Mouse (Mus musculus): Measurements from ENCODE around the gene Tubd1. TPM values are rescaled to one million over a fixed set of nuclear protein-coding genes. Genes with fewer than 3 reads are reported as not detected.

Tubd1 gene
- polyA plus RNA-seq, 1 experiment from 2014 or later, result 13.2 TPM

DNA sequence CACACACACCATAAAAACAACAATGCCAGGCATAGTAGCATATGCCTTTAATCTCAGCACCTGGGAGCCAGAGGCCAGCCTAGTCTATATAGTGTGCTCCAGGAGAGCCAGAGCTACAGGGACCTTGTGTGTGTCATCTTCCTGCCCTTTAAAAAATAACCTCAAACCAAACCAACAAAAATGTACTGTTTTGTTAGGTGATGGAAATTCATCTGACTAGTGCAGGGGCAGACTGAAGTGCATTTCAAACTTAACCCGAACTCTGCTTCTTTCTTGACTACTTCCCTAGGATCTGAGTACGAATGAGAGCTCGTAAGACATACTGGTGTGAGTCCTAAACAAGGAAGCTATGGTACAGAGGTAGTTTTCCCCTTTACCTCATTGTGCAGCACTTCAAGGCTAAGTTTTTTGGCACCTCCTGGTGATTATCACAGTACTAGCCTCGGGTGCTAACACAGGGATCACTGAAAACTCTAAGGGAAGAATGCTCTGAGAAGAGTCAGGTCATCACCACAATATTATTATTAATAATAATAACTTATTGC, 46.6 kb downstream of the Tubd1 start:
- Histone ChIP-seq H3K4me2 (ENCODE audit: low read depth) (no peak overlapping the region), H3K27me3 (ENCODE audit: control insufficient read depth, insufficient read depth, low read length) (no peaks in the 10 kb centered on the region), H3K27ac (ENCODE audit: low read depth, low read length) (no peak overlapping the region), H3K9me3 (ENCODE audit: control insufficient read depth, low read length) (no peaks in the 10 kb centered on the region), H3K9ac (ENCODE audit: low read length) (no peak overlapping the region), H3K36me3 (ENCODE audit: control insufficient read depth, insufficient read depth, low read length) (no peaks in the 10 kb centered on the region), H3K4me3 (ENCODE audit: low read depth, low read length) (no peak overlapping the region), H3K4me1 (ENCODE audit: control insufficient read depth, insufficient read depth, low read length) (peaks cover 2% of the 10 kb centered on the region; the same call in 1 of the 2 replicates)
- WGBS, result 92% methylated on average over 4 of the region's 4 CpGs
- ATAC-seq (ENCODE audit: insufficient read depth, low FRiP score, low TSS enrichment) (no peak), DNase-seq (ENCODE audit: low spot score) (no peak)

DNA sequence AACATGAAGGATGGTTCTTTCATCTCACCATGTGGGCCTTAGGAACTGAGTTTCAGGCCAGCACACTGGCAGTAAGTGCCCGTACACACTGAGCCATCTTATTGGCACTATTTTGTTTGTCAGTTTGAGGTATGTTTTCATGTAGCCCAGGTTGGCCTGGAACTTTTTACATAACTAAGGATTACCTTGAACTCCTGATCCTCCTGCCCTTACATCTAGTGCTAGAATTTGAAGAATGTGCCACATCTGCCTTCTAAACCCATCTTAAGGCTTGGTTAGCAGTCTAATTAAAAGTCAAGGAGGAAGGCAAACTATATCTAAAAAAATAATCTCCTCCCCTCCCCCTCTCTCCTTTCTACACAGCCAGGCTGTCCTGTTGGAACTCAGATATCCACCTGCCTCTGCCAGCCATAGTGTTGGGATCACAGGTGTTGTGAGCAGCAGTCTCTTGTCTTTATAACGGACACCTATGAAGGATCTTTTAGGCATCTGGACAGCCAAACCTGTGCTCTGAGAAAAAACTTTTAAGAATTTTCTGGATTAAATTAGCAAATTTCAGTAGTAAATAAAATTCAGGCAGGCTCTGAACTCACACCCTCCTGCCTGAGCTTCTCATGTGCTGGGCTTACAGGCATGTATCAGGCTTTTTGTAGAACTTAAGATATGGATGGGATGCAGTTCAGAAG, 47.3 kb downstream of the Tubd1 start:
- DNase-seq (ENCODE audit: low spot score), result no peak
- no peaks in the 10 kb centered on the region for H3K4me1 ChIP-seq (ENCODE audit: control insufficient read depth, insufficient read depth, low read length)
- no peak overlapping the region for H3K4me2 ChIP-seq (ENCODE audit: low read depth)
- no peak overlapping the region for H3K4me3 ChIP-seq (ENCODE audit: low read depth, low read length)
- no peak for ATAC-seq (ENCODE audit: insufficient read depth, low FRiP score, low TSS enrichment)
- H3K9ac ChIP-seq (ENCODE audit: low read length), result no peak overlapping the region
- no peak overlapping the region for H3K27ac ChIP-seq (ENCODE audit: low read depth, low read length)
- H3K27me3 ChIP-seq (ENCODE audit: control insufficient read depth, insufficient read depth, low read length), result no peaks in the 10 kb centered on the region
- no peaks in the 10 kb centered on the region for H3K9me3 ChIP-seq (ENCODE audit: control insufficient read depth, low read length)
- no peaks in the 10 kb centered on the region for H3K36me3 ChIP-seq (ENCODE audit: control insufficient read depth, insufficient read depth, low read length)
- 90% methylated on average over 2 of the region's 2 CpGs for WGBS

DNA sequence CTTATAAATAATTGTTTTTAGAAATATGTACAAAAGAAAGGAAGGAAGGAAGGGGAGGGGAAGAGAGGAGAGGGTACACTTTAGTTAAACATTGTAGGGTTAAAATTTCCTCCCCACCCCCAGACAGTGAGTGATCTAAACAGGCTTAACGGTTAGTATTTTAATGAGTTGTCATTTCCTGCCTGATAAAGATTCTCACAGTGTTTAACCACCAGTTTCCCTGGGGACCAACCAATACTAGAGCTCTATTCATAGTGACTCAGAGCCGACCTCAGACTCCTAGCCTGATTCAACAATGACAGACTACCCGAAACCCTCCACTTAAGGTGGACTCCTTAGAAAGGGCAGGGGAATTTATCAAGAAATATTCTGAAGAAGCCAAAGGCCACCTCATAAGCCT, 48.2 kb downstream of the Tubd1 start:
- Histone ChIP-seq H3K9ac (ENCODE audit: low read length) (no peak overlapping the region), H3K27me3 (ENCODE audit: control insufficient read depth, insufficient read depth, low read length) (no peaks in the 10 kb centered on the region), H3K9me3 (ENCODE audit: control insufficient read depth, low read length) (no peaks in the 10 kb centered on the region), H3K36me3 (ENCODE audit: control insufficient read depth, insufficient read depth, low read length) (no peaks in the 10 kb centered on the region), H3K4me1 (ENCODE audit: control insufficient read depth, insufficient read depth, low read length) (no peaks in the 10 kb centered on the region), H3K27ac (ENCODE audit: low read depth, low read length) (no peak overlapping the region), H3K4me3 (ENCODE audit: low read depth, low read length) (no peak overlapping the region), H3K4me2 (ENCODE audit: low read depth) (no peak overlapping the region)
- 43% methylated on average over 3 of the region's 3 CpGs for WGBS
- ATAC-seq (ENCODE audit: insufficient read depth, low FRiP score, low TSS enrichment) (no peak), DNase-seq (ENCODE audit: low spot score) (no peak)

DNA sequence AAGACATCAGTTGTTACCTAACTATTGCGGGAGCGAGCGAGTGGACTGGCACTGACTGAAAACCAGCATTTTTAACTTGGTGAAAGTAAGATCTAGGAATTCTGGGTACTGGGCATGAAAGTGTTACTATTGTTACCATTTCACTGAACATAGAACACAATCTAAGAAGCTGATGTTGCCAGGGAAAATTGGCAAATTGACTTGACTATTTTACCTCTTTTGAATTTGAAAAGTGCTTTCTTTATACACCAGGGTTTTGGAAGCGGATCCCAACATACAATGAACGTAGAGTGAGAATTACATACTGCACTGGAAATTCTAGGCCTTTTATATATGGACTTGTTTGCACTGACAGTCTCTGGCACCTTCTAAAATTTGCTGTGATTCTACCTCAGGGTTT, 48.7 kb downstream of the Tubd1 start:
- no peaks in the 10 kb centered on the region for H3K4me1 ChIP-seq (ENCODE audit: control insufficient read depth, insufficient read depth, low read length)
- no peak overlapping the region for H3K9ac ChIP-seq (ENCODE audit: low read length)
- H3K27ac ChIP-seq (ENCODE audit: low read depth, low read length), result no peak overlapping the region
- 96% methylated on average over 5 of the region's 5 CpGs for WGBS
- no peaks in the 10 kb centered on the region for H3K36me3 ChIP-seq (ENCODE audit: control insufficient read depth, insufficient read depth, low read length)
- DNase-seq (ENCODE audit: low spot score) (no peak), ATAC-seq (ENCODE audit: insufficient read depth, low FRiP score, low TSS enrichment) (no peak)
- H3K27me3 ChIP-seq (ENCODE audit: control insufficient read depth, insufficient read depth, low read length), result no peaks in the 10 kb centered on the region
- no peak overlapping the region for H3K4me2 ChIP-seq (ENCODE audit: low read depth)
- no peak overlapping the region for H3K4me3 ChIP-seq (ENCODE audit: low read depth, low read length)
- H3K9me3 ChIP-seq (ENCODE audit: control insufficient read depth, low read length), result no peaks in the 10 kb centered on the region

DNA sequence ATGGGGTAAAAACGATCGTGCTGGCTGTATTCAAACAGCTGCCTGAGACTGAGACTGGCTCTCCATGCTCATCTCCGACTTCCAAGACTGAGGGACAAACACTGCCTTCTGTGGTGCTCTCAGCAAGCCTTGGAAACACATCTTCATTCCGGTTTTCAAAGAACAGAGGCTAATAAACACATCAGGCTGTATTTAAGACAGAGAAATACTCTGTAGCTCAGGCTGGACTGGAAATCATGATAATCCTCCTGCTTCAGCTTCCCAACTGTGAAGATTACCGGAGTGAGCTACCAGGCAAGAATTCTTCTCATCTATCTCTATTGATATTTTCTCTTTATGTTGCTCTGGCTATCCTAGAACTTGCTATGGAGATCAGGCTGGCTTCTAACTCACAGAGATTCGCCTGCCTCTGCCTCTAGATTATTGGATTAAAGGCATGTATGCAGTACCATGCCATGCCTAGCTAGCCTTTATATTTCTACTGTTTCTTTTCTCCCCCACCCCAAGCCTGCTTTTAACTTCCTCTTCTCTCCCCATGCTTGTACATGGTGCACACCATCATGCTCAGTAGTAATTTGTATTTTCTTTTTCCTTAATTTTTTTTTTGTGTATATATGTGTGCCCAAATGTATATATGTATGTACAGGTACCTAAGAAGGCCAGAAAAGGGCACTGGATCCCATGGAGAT, 49.5 kb downstream of the Tubd1 start:
- no peaks in the 10 kb centered on the region for H3K4me1 ChIP-seq (ENCODE audit: control insufficient read depth, insufficient read depth, low read length)
- H3K4me2 ChIP-seq (ENCODE audit: low read depth), result no peak overlapping the region
- no peaks in the 10 kb centered on the region for H3K9me3 ChIP-seq (ENCODE audit: control insufficient read depth, low read length)
- ATAC-seq (ENCODE audit: insufficient read depth, low FRiP score, low TSS enrichment) (no peak), DNase-seq (ENCODE audit: low spot score) (no peak)
- no peak overlapping the region for H3K4me3 ChIP-seq (ENCODE audit: low read depth, low read length)
- H3K36me3 ChIP-seq (ENCODE audit: control insufficient read depth, insufficient read depth, low read length), result no peaks in the 10 kb centered on the region
- WGBS, result 84% methylated on average over 6 of the region's 6 CpGs
- H3K27me3 ChIP-seq (ENCODE audit: control insufficient read depth, insufficient read depth, low read length), result no peaks in the 10 kb centered on the region
- H3K9ac ChIP-seq (ENCODE audit: low read length), result no peak overlapping the region
- H3K27ac ChIP-seq (ENCODE audit: low read depth, low read length), result no peak overlapping the region

DNA sequence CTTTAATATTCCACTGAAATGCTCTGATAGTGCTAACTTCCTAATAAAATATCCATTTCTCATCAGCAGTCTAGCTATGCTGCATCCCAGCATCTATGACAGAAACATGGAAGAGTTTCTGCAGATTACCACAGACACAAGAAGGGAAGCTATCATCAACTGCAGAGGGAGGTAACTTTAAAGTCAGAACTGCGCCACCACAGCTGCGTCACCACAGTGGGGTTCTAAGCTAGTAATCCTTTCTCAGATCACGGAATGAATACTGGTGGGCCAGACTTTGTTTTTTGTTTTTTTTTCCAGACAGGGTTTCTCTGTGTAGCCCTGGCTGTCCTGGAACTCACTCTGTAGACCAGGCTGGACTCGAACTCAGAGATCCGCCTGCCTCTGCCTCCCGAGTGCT, 50.6 kb downstream of the Tubd1 start:
- Histone ChIP-seq H3K4me1 (ENCODE audit: control insufficient read depth, insufficient read depth, low read length) (no peaks in the 10 kb centered on the region), H3K27ac (ENCODE audit: low read depth, low read length) (no peak overlapping the region), H3K36me3 (ENCODE audit: control insufficient read depth, insufficient read depth, low read length) (no peaks in the 10 kb centered on the region; the same call in 1 of the 2 replicates), H3K4me3 (ENCODE audit: low read depth, low read length) (no peak overlapping the region), H3K4me2 (ENCODE audit: low read depth) (no peak overlapping the region), H3K9ac (ENCODE audit: low read length) (no peak overlapping the region), H3K9me3 (ENCODE audit: control insufficient read depth, low read length) (no peaks in the 10 kb centered on the region), H3K27me3 (ENCODE audit: control insufficient read depth, insufficient read depth, low read length) (no peaks in the 10 kb centered on the region)
- ATAC-seq (ENCODE audit: insufficient read depth, low FRiP score, low TSS enrichment) (no peak), DNase-seq (ENCODE audit: low spot score) (no peak)
- 97% methylated on average over 6 of the region's 6 CpGs for WGBS

DNA sequence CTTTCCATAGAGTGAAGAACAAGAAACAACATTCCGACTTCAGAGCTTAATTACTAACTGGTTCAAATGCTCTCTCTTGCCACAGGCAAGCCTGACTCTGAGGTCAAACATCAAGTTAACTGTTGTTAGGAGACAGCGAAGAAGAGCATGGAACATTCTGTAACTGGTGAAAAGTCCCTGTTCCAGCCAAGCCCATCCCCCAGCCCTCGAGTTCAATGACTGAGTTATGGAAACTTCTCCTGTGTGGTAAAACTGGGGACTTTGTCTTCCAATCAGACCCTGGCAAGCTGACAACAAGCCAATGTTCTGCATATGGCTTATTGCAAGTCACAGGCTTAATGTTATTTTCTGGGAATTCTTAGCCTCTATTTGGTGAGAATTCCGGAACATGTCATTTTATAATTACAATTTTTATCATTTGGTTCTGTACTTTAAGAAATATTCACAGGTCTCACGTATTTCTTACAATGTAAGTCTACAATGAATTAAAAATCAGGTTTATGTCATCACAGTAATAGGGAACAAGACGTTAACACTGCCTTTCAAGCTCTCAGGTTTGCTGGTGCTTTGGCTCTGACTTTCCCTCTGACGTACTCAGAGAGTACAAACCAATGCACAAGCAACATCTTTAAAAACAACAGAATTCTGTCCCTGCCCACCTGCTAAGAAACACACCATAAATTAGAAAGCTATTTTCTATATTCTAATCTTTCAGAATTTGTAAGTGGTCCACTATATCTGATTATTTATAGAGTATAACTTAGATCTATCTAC, 51.6 kb downstream of the Tubd1 start:
- no peak for ATAC-seq (ENCODE audit: insufficient read depth, low FRiP score, low TSS enrichment)
- Histone ChIP-seq H3K4me2 (ENCODE audit: low read depth) (no peak overlapping the region), H3K4me1 (ENCODE audit: control insufficient read depth, insufficient read depth, low read length) (no peaks in the 10 kb centered on the region), H3K4me3 (ENCODE audit: low read depth, low read length) (no peak overlapping the region), H3K9me3 (ENCODE audit: control insufficient read depth, low read length) (no peaks in the 10 kb centered on the region), H3K36me3 (ENCODE audit: control insufficient read depth, insufficient read depth, low read length) (no peaks in the 10 kb centered on the region; the same call in 1 of the 2 replicates), H3K27ac (ENCODE audit: low read depth, low read length) (no peak overlapping the region), H3K27me3 (ENCODE audit: control insufficient read depth, insufficient read depth, low read length) (no peaks in the 10 kb centered on the region), H3K9ac (ENCODE audit: low read length) (no peak overlapping the region)
- no peak for DNase-seq (ENCODE audit: low spot score)
- 85% methylated on average over 7 of the region's 7 CpGs for WGBS

DNA sequence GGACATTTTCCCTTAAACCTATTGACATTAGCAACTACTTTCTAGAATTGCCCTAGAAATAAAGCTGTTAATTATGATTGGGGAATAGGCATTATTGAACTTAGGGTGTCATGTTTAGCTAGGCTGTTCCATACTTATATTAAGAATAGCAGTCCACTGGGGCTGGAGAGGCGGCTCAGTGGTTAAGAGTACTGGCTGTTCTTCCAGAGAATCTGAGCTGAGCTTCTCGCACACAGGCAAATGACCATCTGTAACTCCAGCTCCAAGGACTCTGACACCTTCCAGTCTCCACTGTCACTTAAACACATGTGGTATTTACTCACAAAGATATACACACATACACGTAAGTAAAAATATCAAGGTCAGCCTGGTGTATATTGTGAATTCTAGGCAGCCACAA, 52.2 kb downstream of the Tubd1 start:
- H3K27ac ChIP-seq (ENCODE audit: low read depth, low read length), result no peak overlapping the region
- H3K27me3 ChIP-seq (ENCODE audit: control insufficient read depth, insufficient read depth, low read length), result no peaks in the 10 kb centered on the region
- 92% methylated on average over 3 of the region's 3 CpGs for WGBS
- no peak for DNase-seq (ENCODE audit: low spot score)
- no peaks in the 10 kb centered on the region for H3K9me3 ChIP-seq (ENCODE audit: control insufficient read depth, low read length)
- no peak overlapping the region for H3K4me2 ChIP-seq (ENCODE audit: low read depth)
- no peaks in the 10 kb centered on the region; the same call in 1 of the 2 replicates for H3K36me3 ChIP-seq (ENCODE audit: control insufficient read depth, insufficient read depth, low read length)
- no peak overlapping the region for H3K4me3 ChIP-seq (ENCODE audit: low read depth, low read length)
- ATAC-seq (ENCODE audit: insufficient read depth, low FRiP score, low TSS enrichment), result no peak
- H3K4me1 ChIP-seq (ENCODE audit: control insufficient read depth, insufficient read depth, low read length), result no peaks in the 10 kb centered on the region
- H3K9ac ChIP-seq (ENCODE audit: low read length), result no peak overlapping the region

Measured in neural tube, embryonic 11.5 days (tissue).